Mouse (Mus musculus) midbrain, embryonic 11.5 days (tissue): Measurements from ENCODE around the gene Ppm1d. TPM values are rescaled to one million over a fixed set of nuclear protein-coding genes. Genes with fewer than 3 reads are reported as not detected.
A peak's percentile ranks its signal among the peaks of the same experiment; 100 is the strongest.

Experiments used
- ATAC-seq: fragments of 200-750 bp; cut with Nextera tagmentation; 2 replicates; pipeline ENCODE4 v1.8.0; 2017; ENCODE audit warnings: moderate TSS enrichment, moderate library complexity; ENCODE audit not compliant: low FRiP score
- DNase-seq: peaks from one replicate; pipeline ENCODE4 v3.0.0; 2015; ENCODE audit warnings: low spot score; ENCODE audit errors: missing footprints
- H3K27ac ChIP-seq: fragments of 300-500 bp; sonication (generic); 2 replicates; pipeline ENCODE4 v1.5.1; 2014; ENCODE audit warnings: low read depth, low read length
- H3K27me3 ChIP-seq: fragments of 300-500 bp; sonication (generic); 2 replicates; pipeline ENCODE4 v1.6.1; 2014; ENCODE audit warnings: mild to moderate bottlenecking, low read length, moderate library complexity, mixed read lengths; ENCODE audit not compliant: control insufficient read depth, insufficient read depth
- H3K36me3 ChIP-seq: fragments of 300-500 bp; sonication (generic); 2 replicates; pipeline ENCODE4 v1.6.1; 2014; ENCODE audit warnings: mild to moderate bottlenecking, low read length, moderate library complexity, mixed read lengths; ENCODE audit not compliant: control insufficient read depth, insufficient read depth
- H3K4me1 ChIP-seq: fragments of 300-500 bp; sonication (generic); 2 replicates; pipeline ENCODE4 v1.6.1; 2014; ENCODE audit warnings: low read length; ENCODE audit not compliant: control insufficient read depth, insufficient read depth
- H3K4me2 ChIP-seq: fragments of 300-500 bp; sonication (generic); 2 replicates; pipeline ENCODE4 v1.6.1; 2014; ENCODE audit warnings: mild to moderate bottlenecking, moderate library complexity
- H3K4me3 ChIP-seq: fragments of 300-500 bp; sonication (generic); 2 replicates; pipeline ENCODE4 v1.5.1; 2014; ENCODE audit warnings: low read depth, low read length
- H3K9ac ChIP-seq: fragments of 300-500 bp; sonication (generic); 2 replicates; pipeline ENCODE4 v1.6.1; 2014; ENCODE audit warnings: low read length
- H3K9me3 ChIP-seq: fragments of 300-500 bp; sonication (generic); 2 replicates; pipeline ENCODE4 v1.6.1; 2016; ENCODE audit warnings: low read length; ENCODE audit not compliant: control insufficient read depth
- WGBS: fragments of 180-500 bp; shearing (Covaris S2); extraction: QIAGEN DNeasy Blood & Tissue Kit; methylation state at CpG from one replicate; pipeline ENCODE4 v1.1.7; 2014; 5-methylcytosine and 5-hydroxymethylcytosine counted together
- polyA plus RNA-seq: library from polyadenylated mRNA; unstranded; fragments of >200 nt; fragmentation: Nextera tagmentation; extraction: Ambion mirVana; gene quantifications from 2 replicates; pipeline ENCODE4 v1.2.1, GENCODE M21; 2014

Ppm1d gene
- polyA plus RNA-seq, 1 experiment from 2014 or later: 29.1 TPM

DNA sequence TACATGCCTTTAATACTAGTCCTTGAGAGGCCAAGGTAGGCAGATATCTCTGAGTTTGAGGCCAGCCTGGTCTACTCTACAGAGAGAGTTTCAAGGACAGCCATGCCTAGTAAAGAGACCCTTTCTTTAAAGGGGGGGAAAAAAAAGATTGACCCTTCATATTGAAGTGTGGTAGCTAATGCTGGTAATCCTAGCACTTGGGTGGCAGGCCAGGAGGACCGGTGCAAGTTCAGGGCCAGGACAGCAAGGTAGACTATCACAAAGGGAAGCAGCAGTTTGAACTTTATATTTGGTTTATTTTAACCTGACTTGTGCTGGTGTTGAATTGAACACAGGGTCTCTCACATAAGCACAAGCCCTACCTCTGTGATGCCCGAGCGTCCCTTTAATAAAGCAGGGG is 2.3 kb downstream of the Ppm1d start:
- H3K27me3 ChIP-seq: no peaks in the 10 kb centered on the region
- peak overlapping the region; percentile 33; the same call in 1 of the 2 replicates for H3K9ac ChIP-seq
- peaks cover 14% of the 10 kb centered on the region for H3K4me1 ChIP-seq
- 88% methylated on average over 3 of the region's 3 CpGs for WGBS
- no peaks in the 10 kb centered on the region for H3K9me3 ChIP-seq
- DNase-seq (no peak), ATAC-seq (no peak)
- peak overlapping the region; percentile 96 for H3K4me3 ChIP-seq
- H3K4me2 ChIP-seq: peak overlapping the region; percentile 61
- H3K36me3 ChIP-seq: peaks cover 9% of the 10 kb centered on the region
- no peak overlapping the region for H3K27ac ChIP-seq

DNA sequence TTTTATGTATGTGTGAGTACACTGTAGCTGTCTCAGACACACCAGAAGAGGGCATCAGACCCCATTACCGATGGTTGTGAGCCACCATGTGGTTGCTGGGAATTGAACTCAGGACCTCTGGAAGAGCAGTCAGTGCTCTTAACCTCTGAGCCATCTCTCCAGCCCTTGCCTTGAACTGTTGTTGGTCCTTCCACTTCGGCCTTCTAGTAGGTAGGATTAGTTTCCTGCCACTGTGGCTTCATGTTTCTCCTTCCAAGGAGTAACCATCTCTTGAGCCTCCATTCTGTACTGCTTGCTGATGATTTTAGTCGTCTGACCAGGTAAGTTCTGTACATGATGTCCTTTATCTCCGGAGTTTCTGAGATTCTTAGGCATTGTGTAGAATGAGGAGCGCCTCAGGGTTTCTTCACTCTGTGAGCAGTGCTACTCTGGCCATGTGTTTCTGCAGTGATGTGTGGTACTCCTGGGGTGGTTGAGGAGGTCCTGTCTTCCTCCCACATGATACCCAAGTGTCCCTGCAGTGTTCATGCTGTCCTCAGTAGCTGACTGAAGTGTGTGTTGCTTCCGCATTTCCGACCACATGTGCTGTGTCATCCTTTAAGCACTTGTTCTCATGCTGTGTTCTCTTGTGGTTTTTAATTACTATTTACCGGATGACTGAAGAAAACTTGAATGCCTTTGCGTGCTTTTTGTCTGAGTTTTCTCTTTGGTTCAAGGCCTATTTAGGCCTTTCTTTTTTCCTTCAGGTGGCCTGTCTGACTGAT is 12.7 kb downstream of the Ppm1d start:
- Histone ChIP-seq H3K4me1 (no peaks in the 10 kb centered on the region), H3K36me3 (peaks cover 4% of the 10 kb centered on the region; the same call in 1 of the 2 replicates), H3K4me3 (no peak overlapping the region), H3K27me3 (no peaks in the 10 kb centered on the region), H3K4me2 (no peak overlapping the region), H3K9me3 (no peaks in the 10 kb centered on the region), H3K27ac (no peak overlapping the region), H3K9ac (no peak overlapping the region)
- ATAC-seq (no peak), DNase-seq (no peak)
- WGBS: 84% methylated on average over 9 of the region's 9 CpGs

DNA sequence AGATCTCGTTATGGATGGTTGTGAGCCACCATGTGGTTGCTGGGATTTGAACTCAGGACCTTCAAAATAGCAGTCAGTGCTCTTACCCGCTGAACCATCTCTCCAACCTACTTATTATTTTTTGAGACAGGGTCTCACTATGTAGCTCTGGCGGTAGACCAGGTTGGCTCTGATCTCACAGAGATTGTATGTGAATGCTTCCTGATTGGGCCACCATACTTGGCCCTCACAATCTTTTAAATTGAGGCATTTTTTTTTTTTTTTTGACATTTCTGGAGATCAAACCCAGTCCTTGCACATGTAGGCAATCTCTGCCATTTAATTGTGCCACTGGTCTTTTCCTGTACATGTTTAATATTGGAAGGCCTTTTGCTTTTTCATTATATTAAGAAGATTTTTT is 17.7 kb downstream of the Ppm1d start:
- no peak for ATAC-seq
- H3K4me1 ChIP-seq: no peaks in the 10 kb centered on the region
- H3K36me3 ChIP-seq: peaks cover 7% of the 10 kb centered on the region
- no peak overlapping the region for H3K4me2 ChIP-seq
- no peaks in the 10 kb centered on the region for H3K9me3 ChIP-seq
- H3K9ac ChIP-seq: no peak overlapping the region
- H3K27me3 ChIP-seq: no peaks in the 10 kb centered on the region
- H3K27ac ChIP-seq: no peak overlapping the region
- no peak for DNase-seq
- 96% methylated on average over 3 of the region's 3 CpGs for WGBS
- H3K4me3 ChIP-seq: no peak overlapping the region

DNA sequence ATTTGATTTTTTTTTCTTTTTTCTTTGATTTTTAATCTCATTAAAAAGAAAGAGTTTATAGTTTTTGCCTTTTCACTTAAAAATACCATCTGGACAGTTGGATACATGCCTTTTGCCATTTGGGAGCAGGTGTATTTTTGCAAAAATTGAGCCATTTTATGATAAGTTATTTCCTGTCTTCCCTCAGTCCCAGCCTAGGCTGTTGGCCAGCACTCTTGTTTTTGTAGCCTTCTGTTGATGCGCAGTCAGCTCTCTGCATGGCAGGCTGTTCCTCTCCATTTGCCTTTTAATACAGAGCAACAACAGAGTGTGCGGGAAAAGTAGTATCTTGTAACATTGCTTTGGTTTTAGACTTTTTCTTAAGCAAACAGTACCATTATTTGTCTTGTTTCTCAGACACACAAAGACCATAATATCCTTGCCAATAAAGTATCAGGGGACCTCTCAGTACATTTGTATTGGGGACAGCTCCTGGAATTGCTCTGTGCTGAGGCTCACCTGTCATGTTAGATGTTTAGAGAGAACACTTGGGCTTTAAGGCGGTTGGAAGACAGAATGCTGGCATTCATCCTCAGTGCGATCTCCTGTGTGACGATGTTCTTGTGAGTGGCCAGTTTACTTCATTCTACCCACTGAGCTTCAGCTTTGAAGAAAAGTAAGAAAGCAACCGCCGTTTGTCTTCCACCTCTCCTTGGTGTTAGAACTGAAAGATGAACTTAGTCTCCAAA is 18.3 kb downstream of the Ppm1d start:
- Histone ChIP-seq H3K4me3 (no peak overlapping the region), H3K4me1 (no peaks in the 10 kb centered on the region), H3K27ac (no peak overlapping the region), H3K9ac (no peak overlapping the region), H3K9me3 (no peaks in the 10 kb centered on the region), H3K27me3 (no peaks in the 10 kb centered on the region), H3K4me2 (no peak overlapping the region), H3K36me3 (peaks cover 10% of the 10 kb centered on the region)
- ATAC-seq (no peak), DNase-seq (no peak)
- WGBS: 92% methylated on average over 7 of the region's 7 CpGs

DNA sequence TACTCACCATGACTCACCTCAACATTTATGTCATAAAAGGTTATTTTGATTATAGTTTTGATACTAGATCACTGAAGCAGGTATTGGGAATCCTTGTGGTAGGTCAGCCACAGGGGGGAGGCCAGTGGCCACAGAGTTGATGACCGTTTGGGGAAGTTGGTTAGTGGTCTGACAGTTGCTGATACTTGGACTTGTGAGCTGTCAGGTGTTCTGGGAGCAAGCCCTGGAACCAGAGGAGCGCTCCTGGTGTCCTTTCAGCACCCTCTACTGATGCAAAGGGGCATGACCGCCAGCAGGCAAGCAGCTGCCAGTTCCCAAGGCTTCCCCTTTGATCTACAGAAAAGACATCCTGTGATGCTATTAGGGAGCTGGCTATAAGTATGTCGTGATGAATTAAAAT is 23.7 kb downstream of the Ppm1d start:
- H3K27ac ChIP-seq: no peak overlapping the region
- peaks cover 12% of the 10 kb centered on the region; the same call in 1 of the 2 replicates for H3K36me3 ChIP-seq
- 59% methylated on average over 4 of the region's 4 CpGs for WGBS

DNA sequence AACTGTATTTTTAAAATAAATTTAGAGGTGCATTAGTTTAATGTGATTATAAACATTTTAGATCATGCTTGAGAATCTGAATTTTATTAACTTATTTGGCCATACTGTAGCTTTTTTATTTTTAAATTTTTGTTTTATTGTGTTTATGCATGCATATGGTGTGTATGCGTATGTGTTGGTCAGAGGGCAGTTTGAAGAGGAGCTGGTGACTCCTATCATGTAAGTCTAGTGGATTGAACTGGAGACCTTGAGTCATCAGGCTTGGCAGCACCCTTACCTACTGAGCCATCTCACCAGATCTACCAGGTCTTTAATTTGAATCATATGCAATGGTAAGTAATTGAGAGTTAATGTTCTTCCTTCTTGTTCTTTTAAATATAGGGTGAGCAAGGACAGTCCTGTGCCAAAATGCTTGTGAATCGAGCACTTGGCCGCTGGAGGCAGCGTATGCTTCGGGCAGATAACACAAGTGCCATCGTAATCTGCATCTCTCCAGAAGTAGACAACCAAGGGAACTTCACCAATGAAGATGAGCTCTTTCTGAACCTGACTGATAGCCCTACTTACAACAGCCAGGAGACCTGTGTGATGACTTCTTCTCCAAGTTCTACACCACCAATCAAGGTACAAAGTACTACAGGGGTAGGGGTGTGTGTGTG is 28.3 kb downstream of the Ppm1d start:
- Histone ChIP-seq H3K36me3 (peaks cover 6% of the 10 kb centered on the region; the same call in 1 of the 2 replicates), H3K9me3 (no peaks in the 10 kb centered on the region)
- 95% methylated on average over 6 of the region's 6 CpGs for WGBS

More for the DNA sequence above, 23.7 kb downstream of the Ppm1d start:
- H3K4me2 ChIP-seq: no peak overlapping the region
- no peak overlapping the region for H3K9ac ChIP-seq
- H3K4me3 ChIP-seq: no peak overlapping the region
- DNase-seq (peak; percentile 85), ATAC-seq (no peak)
- H3K9me3 ChIP-seq: no peaks in the 10 kb centered on the region
- no peaks in the 10 kb centered on the region for H3K27me3 ChIP-seq
- H3K4me1 ChIP-seq: no peaks in the 10 kb centered on the region

DNA sequence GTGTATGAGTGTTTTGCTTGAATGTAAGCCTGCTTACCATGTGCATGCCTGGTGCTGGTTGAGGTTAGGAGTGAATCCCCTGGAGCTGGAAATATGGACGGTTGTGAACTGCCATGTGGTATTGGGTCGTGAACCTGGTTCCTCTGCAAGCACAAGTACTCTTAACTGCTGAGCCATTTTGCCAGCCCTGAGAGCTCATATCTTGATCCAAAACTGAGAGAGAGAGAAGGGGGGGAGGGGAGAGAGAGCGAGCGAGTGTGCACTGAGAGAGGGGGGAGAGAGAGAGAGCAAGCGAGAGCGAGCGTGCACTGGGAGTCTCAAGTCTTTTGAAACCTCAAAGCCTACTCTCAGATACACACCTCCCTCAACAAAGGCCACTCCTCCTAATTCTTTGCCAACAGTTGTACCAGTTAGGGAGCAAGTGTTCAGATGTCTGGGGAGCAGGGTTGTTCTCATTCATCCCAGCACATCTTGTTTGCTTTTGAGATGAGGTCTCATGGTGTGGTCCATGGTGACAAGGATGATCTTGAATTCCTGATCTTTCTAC is 29.1 kb downstream of the Ppm1d start:
- Histone ChIP-seq H3K9me3 (no peaks in the 10 kb centered on the region), H3K4me2 (no peak overlapping the region), H3K27ac (no peak overlapping the region), H3K36me3 (peaks cover 4% of the 10 kb centered on the region; the same call in 1 of the 2 replicates), H3K4me3 (no peak overlapping the region), H3K4me1 (no peaks in the 10 kb centered on the region), H3K27me3 (no peaks in the 10 kb centered on the region), H3K9ac (no peak overlapping the region)
- ATAC-seq (no peak), DNase-seq (no peak)
- WGBS: 91% methylated on average over 7 of the region's 7 CpGs

More for the DNA sequence above, 28.3 kb downstream of the Ppm1d start:
- Histone ChIP-seq H3K27ac (no peak overlapping the region), H3K4me3 (no peak overlapping the region), H3K9ac (no peak overlapping the region), H3K4me2 (no peak overlapping the region), H3K4me1 (no peaks in the 10 kb centered on the region), H3K27me3 (no peaks in the 10 kb centered on the region)
- DNase-seq (no peak), ATAC-seq (no peak)

DNA sequence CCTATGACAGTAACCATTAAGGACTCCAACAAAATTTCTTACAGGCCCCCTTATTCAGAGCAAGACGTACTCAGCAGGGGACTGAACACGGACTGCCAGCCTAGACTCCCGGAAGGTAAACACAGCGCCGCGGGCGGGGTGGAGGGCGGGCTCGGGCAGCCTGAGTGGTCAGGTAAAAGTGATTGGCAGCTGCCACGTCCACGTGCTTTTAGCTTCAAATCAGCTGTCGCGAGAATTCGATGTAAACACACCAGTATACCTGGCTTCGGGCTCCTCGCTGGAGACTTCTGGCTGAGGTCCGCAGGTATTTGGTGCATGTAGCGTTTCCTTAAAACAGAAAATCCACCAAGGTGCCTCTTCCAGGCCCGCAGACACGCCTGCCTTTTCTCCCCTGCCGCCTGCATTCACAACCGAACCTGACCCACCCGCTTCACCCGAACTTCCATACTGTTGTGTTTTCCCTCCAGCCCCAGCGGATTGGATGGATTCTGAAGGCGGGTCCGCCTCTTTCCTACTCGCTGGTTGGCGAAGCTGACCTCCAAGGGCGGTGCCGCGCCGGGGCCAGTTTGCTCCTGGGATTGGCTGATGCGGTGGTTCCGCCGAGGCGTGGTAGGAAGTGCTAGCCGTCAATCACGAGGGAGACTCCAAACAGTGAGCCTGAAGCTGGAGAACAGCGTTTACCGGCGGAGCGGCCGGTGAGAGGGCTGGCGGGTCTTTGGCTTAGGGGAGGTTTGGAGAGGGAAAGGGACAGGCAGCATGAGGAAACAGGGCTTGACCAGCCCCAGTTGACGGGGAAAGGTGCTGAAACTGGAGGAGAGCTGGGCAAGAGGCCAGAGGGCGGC is 41.7 kb downstream of the Ppm1d start, which contains the start of gene Bcas3:
Gene Bcas3 (plus strand): TSS at position 629 of the 842 bp plus-strand sequence.
- ATAC-seq (peak; percentile 100), DNase-seq (peak; percentile 99)
- peak within 1 kb of the TSS; percentile 71 for H3K4me2 ChIP-seq
- peak within 1 kb of the TSS; percentile 67 for H3K9ac ChIP-seq
- under 1% methylated on average over 47 of the region's 47 CpGs for WGBS
- no peaks in the 10 kb centered on the region for H3K9me3 ChIP-seq
- peaks cover 7% of the 10 kb centered on the region for H3K4me1 ChIP-seq
- H3K4me3 ChIP-seq: peak within 1 kb of the TSS; percentile 69
- no peak within 1 kb of the TSS for H3K27ac ChIP-seq
- no peaks in the 10 kb centered on the region for H3K27me3 ChIP-seq
- H3K36me3 ChIP-seq: no peaks in the 10 kb centered on the region
